Mouse (Mus musculus) cerebellum, postnatal 10 days (tissue): ENCODE measurements at regions not wholly inside any gene's neighbourhood (a gene's known extent, or its start where the extent isn't known, plus 50 kb on each side); places are given as distances from the start of the nearest gene placed in this dataset.
"Not testable (repeated sequence)": the region's sequence is repeated elsewhere in the genome, so short reads cannot be mapped to it uniquely, and the experiment has no call there.

ENCODE experiments used
- DNase-seq, 2 experiments: peaks; one replicate each; pipeline ENCODE4 v3.0.0; 2021; ENCODE audit warnings: mixed read lengths in 2 of 2

DNA sequence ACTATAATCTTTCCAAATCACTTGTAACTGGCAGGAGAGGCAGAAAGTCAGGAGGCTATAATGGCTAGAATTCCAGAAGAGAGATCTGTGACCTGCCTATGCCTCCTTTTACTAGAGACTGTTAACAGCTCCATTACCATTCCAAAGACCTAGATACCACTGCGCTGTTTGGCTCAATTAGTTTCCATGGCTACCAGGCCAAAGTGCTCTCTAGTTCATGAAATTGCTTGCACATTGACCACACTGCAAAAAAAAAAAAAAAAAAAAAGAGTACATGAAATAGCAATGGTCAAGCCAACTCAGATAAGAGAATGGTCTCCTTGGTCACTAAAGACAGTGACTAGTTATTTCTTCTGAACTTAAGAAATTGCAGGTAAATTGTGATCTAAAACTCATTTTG, 366.5 kb upstream of the Grid2 start:
- DNase-seq, result no peak

DNA sequence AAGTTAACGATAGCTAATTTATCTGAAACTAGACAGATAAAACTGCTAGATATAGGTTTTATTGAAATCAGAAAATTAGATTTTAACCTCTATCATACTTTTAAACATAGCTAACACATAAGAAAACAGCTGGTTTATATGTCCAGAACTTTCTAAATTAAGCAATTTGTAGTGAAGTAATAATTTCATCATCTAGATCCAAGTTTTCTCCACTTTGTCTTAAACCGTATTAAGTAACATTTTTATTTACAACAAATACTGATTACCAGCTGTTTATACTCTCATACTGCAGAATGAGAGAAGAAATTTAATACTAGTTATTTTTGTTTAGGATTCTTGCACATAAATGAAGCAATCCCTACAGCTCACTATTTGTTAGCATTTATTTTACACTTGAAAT, 342.9 kb upstream of the Grid2 start:
- no peak for DNase-seq

DNA sequence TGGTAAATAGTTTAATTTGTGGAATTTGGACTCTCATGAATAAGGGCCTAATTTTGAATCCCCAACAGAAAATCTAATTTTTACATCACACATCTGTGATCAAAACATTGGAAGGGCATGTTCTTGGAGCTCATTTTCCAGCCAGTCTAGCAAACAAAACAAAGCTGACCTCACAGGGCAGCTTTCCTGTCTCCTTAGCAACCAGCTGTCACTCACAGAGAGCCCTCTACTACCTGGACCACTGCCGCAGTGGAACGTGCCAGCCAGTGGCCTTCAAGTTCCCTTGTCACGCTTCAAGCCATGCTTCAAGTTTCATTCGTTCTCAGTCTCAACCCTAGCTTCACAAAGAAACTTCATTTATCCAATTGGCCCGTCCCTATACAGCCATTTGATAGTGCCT, 338.6 kb upstream of the Grid2 start:
- not testable (repeated sequence) for DNase-seq

DNA sequence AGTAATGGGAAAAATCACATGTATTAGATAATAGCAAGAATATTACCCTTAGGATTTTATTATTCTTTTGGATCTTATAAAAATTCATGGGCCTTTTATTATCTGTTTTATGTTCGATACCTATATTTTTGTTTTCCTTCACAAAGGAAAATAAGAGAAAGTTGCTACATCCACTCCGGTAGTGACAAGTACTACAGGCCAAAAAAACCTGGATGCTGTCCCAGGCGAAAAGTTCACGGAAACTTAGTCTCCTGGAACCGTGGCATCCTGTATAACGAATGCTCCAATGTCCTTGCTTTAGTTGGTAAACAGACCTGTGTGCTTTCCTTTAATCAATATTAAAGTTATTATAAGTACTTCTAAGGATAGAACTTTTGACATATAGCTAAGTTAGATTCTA, 337.7 kb upstream of the Grid2 start:
- no peak for DNase-seq

DNA sequence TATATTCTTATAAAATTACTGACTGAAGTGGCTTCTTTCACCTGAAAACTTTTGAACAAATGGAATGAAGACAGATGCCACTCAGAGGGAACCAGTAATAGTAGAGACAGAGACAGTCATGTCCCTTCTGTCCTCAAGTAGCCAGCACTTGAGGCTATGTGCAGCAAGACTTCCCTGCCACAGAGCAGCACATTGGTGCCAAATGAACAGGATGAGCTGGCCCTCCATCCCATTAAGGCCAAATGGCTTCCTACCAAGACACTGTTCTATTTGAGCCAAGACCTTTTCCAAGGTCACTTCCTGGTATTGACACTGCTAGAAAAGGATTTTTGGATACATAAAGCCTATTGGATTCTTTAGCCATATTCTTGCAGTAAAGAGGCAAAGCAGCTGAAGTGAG, 336.6 kb upstream of the Grid2 start:
- peak; percentile 84 to 87 for DNase-seq
